Mouse (Mus musculus): ENCODE results near the gene Henmt1. TPM values are rescaled to one million over a fixed set of nuclear protein-coding genes. Genes with fewer than 3 reads are reported as not detected.

The Henmt1 gene
- total and polyA plus RNA-seq, 3 experiments = 0.22 TPM; not detected in 2

DNA sequence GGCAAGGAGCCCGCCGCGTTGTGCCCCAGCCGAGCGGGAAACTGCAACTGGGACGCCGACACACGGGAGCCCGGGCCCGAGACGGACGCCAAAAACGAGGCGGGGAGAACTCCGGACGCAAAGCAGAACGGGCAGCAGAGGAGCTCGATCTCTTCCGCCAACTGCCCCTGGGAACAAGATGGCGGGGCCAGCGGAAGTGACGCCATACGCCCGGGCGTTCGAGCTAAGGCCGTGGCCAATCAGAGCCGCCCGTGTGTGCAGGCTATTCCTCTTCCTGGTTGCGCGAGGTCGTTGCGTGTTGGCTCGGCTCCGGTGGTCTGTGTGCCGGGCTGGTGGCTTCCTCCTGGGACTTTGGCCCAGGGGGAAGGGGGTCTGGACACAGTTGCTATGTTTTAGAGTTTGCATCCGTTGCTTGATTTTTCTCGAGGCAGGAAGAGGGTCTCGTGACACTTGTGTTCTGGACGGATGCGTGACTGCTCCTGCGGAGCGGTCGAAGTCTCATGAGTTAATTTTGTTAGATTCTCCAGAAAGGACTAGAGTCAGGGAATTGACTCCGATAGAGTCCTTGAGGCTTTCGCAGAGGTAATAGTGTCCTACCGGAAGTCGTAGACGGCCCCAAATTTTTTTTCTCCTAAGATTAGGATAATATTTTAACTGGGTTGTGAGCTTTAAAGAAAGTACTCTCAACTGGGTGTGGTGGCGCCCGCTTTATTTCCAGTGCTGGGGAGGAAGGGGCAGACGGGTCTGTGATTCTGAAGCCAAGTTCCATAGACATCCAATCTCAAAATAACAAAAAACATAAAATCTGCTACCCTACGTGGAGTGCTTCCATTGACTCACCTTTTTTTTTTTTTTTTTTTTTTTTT lies 27.9 kb upstream of the Henmt1 start, which contains the start of gene Prpf38b:
TSS of gene Prpf38b (minus strand) at position 180 of the 866 bp plus-strand sequence.
- H3K27me3 ChIP-seq (ENCODE audit: insufficient read depth, low read length) = no peaks in the 10 kb centered on the region
- H3K4me3 ChIP-seq (ENCODE audit: low read depth, low read length) = peak within 1 kb of the TSS; percentile 93
- ATAC-seq (ENCODE audit: extremely low read depth, insufficient number of reproducible peaks, low FRiP score, poor library complexity, severe bottlenecking) (peak; percentile 94), DNase-seq (ENCODE audit: low spot score) (peak; percentile 97)
- peaks cover 26% of the 10 kb centered on the region for H3K36me3 ChIP-seq (replicated peaks)
- H3K9me3 ChIP-seq (replicated peaks) = no peaks in the 10 kb centered on the region
- TF ChIP-seq TAL1 (conservative IDR thresholded peaks at IDR 0.05; ENCODE audit: low read depth, low read length) (no peak), GATA1 (IDR thresholded peaks at IDR 0.05; ENCODE audit: borderline replicate concordance, low read length) (no peak), POLR2AphosphoS5 (IDR thresholded peaks at IDR 0.05; ENCODE audit: insufficient replicate concordance, low read depth, low read length) (no peak), GATA2 (IDR thresholded peaks at IDR 0.05; ENCODE audit: borderline replicate concordance, low read depth, low read length) (no peak), CTCF (IDR thresholded peaks at IDR 0.05; ENCODE audit: low read depth, low read length) (no peak)
- peaks cover 20% of the 10 kb centered on the region for H3K4me1 ChIP-seq (ENCODE audit: insufficient read depth, low read depth, low read length)

DNA sequence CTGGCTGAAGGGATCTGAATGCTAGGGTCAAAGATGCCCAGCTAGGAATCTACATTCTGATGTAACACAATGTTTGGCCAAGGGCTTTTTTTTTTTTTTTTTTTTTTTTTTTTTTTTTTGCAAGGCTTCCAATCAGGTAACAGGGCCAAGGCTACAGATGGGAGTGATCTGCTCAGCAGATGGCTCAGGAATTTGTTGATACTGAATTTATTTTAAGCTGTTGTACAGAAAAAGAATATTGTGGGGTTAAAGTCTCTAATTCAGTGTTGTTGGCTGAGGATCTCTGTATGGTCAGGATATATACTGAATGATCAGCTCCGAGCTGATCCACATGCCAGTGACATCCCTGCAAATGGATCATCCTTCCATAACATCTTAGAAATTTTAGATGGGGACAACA lies 23.7 kb upstream of the Henmt1 start:
- ATAC-seq (ENCODE audit: extremely low read depth, insufficient number of reproducible peaks, low FRiP score, poor library complexity, severe bottlenecking) (no peak), DNase-seq (ENCODE audit: low spot score) (no peak)
- peaks cover 12% of the 10 kb centered on the region for H3K4me1 ChIP-seq (ENCODE audit: insufficient read depth, low read depth, low read length)

DNA sequence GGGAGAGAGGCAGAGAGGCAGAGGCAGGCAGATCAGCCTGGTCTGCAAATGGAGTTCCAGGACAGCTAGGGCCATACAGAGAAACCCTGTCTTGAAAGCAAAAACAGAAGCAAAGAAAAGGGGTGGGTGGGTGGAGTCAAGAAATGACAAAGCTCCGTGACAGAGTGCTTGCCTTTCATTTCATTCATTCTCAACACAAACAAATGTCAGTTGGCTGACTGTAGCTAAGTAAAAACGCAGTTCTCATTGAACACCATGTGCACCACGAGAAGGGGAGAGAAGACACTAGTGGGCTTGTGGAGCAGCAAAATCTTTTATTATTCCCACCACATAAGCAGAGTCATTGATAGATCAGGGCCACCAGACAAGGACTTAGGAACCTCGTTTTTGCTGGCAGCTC lies 22.8 kb upstream of the Henmt1 start:
- H3K36me3 ChIP-seq (replicated peaks) = no peaks in the 10 kb centered on the region
- H3K4me3 ChIP-seq (ENCODE audit: low read depth, low read length) = no peak overlapping the region
- DNase-seq (ENCODE audit: low spot score) (no peak), ATAC-seq (ENCODE audit: extremely low read depth, insufficient number of reproducible peaks, low FRiP score, poor library complexity, severe bottlenecking) (no peak)
- peaks cover 6% of the 10 kb centered on the region; the same call in 1 of the 2 replicates for H3K27me3 ChIP-seq (ENCODE audit: insufficient read depth, low read length)
- H3K9me3 ChIP-seq (replicated peaks) = no peaks in the 10 kb centered on the region
- TF ChIP-seq GATA2 (IDR thresholded peaks at IDR 0.05; ENCODE audit: borderline replicate concordance, low read depth, low read length) (no peak), GATA1 (IDR thresholded peaks at IDR 0.05; ENCODE audit: borderline replicate concordance, low read length) (no peak), TAL1 (conservative IDR thresholded peaks at IDR 0.05; ENCODE audit: low read depth, low read length) (no peak), POLR2AphosphoS5 (IDR thresholded peaks at IDR 0.05; ENCODE audit: insufficient replicate concordance, low read depth, low read length) (no peak)
- peaks cover 12% of the 10 kb centered on the region for H3K4me1 ChIP-seq (ENCODE audit: insufficient read depth, low read depth, low read length)

More for the DNA sequence above, 23.7 kb upstream of the Henmt1 start:
- TF ChIP-seq POLR2AphosphoS5 (IDR thresholded peaks at IDR 0.05; ENCODE audit: insufficient replicate concordance, low read depth, low read length) = no peak
- H3K36me3 ChIP-seq (replicated peaks) = no peaks in the 10 kb centered on the region
- no peaks in the 10 kb centered on the region for H3K9me3 ChIP-seq (replicated peaks)
- no peak overlapping the region for H3K4me3 ChIP-seq (ENCODE audit: low read depth, low read length)
- H3K27me3 ChIP-seq (ENCODE audit: insufficient read depth, low read length) = peaks cover 6% of the 10 kb centered on the region; the same call in 1 of the 2 replicates

DNA sequence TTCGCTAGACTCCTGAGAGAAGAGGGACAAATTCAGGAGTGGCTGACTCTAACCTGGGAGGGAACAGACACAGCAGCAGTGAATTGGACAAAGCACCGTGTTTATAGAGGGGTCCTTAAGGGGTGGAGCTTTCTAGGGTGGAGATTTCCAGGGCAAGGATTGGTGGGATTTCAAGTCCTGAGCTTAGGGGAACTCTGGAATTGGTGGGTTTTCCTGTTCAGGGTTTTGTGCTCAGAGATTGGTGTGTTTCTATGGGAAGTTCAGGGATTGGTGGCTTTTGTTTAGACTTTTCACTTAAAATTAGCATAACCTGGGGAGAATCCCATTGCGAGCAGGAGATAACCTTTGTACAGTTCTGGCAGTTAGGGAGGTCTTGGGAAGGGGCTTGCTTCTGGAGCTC lies 21.7 kb upstream of the Henmt1 start:
- Histone ChIP-seq H3K9me3 (replicated peaks) (no peaks in the 10 kb centered on the region), H3K4me1 (ENCODE audit: insufficient read depth, low read depth, low read length) (peaks cover 4% of the 10 kb centered on the region; the same call in 1 of the 2 replicates), H3K36me3 (replicated peaks) (no peaks in the 10 kb centered on the region), H3K27me3 (ENCODE audit: insufficient read depth, low read length) (peaks cover 6% of the 10 kb centered on the region; the same call in 1 of the 2 replicates), H3K4me3 (ENCODE audit: low read depth, low read length) (no peak overlapping the region)
- ATAC-seq (ENCODE audit: extremely low read depth, insufficient number of reproducible peaks, low FRiP score, poor library complexity, severe bottlenecking) (no peak), DNase-seq (ENCODE audit: low spot score) (no peak)
- no peak for TF ChIP-seq GATA1 (IDR thresholded peaks at IDR 0.05; ENCODE audit: borderline replicate concordance, low read length)
- TF ChIP-seq POLR2AphosphoS5 (IDR thresholded peaks at IDR 0.05; ENCODE audit: insufficient replicate concordance, low read depth, low read length) = no peak
- TF ChIP-seq CTCF (IDR thresholded peaks at IDR 0.05; ENCODE audit: low read depth, low read length) = no peak
- TF ChIP-seq TAL1 (conservative IDR thresholded peaks at IDR 0.05; ENCODE audit: low read depth, low read length) = no peak
- TF ChIP-seq GATA2 (IDR thresholded peaks at IDR 0.05; ENCODE audit: borderline replicate concordance, low read depth, low read length) = no peak

DNA sequence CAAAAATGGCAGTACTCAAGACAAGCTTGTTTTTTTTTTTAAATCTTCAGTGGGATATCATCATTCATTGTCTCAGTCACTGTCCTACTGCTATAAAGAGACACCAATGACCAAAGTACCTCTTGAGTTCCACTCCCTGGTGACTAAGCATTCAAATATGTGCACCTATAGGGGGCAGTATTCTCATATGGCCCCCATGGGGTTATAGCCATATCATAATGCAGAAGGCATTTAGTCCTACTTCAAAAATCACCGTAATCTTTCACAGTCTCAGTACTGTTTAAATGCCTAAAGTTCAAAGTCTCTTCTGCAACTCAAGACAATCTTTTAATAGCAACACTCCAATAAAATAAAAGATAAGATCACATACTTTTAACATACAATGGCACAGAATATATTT lies 20.8 kb upstream of the Henmt1 start:
- DNase-seq (ENCODE audit: low spot score) (no peak), ATAC-seq (ENCODE audit: extremely low read depth, insufficient number of reproducible peaks, low FRiP score, poor library complexity, severe bottlenecking) (no peak)
- no peak overlapping the region for H3K4me3 ChIP-seq (ENCODE audit: low read depth, low read length)
- H3K9me3 ChIP-seq (replicated peaks) = no peaks in the 10 kb centered on the region
- H3K27me3 ChIP-seq (ENCODE audit: insufficient read depth, low read length) = peaks cover 6% of the 10 kb centered on the region; the same call in 1 of the 2 replicates
- no peak for TF ChIP-seq CTCF (IDR thresholded peaks at IDR 0.05; ENCODE audit: low read depth, low read length)
- TF ChIP-seq GATA2 (IDR thresholded peaks at IDR 0.05; ENCODE audit: borderline replicate concordance, low read depth, low read length) = no peak
- TF ChIP-seq POLR2AphosphoS5 (IDR thresholded peaks at IDR 0.05; ENCODE audit: insufficient replicate concordance, low read depth, low read length) = no peak
- no peak for TF ChIP-seq TAL1 (conservative IDR thresholded peaks at IDR 0.05; ENCODE audit: low read depth, low read length)
- no peak for TF ChIP-seq GATA1 (IDR thresholded peaks at IDR 0.05; ENCODE audit: borderline replicate concordance, low read length)
- H3K36me3 ChIP-seq (replicated peaks) = no peaks in the 10 kb centered on the region
- H3K4me1 ChIP-seq (ENCODE audit: insufficient read depth, low read depth, low read length) = peaks cover 4% of the 10 kb centered on the region; the same call in 1 of the 2 replicates

DNA sequence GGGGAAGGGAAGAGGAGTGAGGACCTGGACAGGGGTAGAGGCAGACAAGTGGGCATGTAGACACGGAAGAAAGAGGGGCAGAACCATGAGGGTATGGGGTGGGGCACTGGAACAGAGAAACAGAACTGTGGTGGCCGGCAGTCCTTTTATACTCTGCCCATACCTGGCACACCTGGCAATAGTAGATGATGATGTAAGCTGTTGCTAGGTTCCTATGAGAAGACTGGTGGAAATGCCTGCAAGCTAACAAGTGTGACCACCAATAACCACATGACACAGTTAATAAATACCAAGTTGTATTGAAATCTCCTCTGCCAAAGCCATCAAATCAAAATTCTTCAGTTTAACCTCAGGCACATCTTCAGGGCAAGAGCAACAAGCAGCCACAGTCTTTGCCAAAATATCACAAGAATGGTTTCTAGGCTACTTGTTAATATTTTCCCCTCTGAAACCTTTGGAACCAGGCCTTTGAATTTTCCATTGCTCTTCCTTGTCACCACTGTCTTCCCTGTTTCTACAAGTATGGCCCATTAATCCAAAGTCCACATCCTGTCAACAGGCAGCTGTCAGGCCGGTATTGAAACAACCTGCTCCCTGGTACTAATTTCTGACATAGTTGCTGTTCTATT lies 19.1 kb upstream of the Henmt1 start:
- DNase-seq (ENCODE audit: low spot score) (no peak), ATAC-seq (ENCODE audit: extremely low read depth, insufficient number of reproducible peaks, low FRiP score, poor library complexity, severe bottlenecking) (no peak)
- TF ChIP-seq CTCF (IDR thresholded peaks at IDR 0.05; ENCODE audit: low read depth, low read length) (no peak), POLR2AphosphoS5 (IDR thresholded peaks at IDR 0.05; ENCODE audit: insufficient replicate concordance, low read depth, low read length) (no peak), TAL1 (conservative IDR thresholded peaks at IDR 0.05; ENCODE audit: low read depth, low read length) (no peak), GATA2 (IDR thresholded peaks at IDR 0.05; ENCODE audit: borderline replicate concordance, low read depth, low read length) (no peak), GATA1 (IDR thresholded peaks at IDR 0.05; ENCODE audit: borderline replicate concordance, low read length) (no peak)
- Histone ChIP-seq H3K27me3 (ENCODE audit: insufficient read depth, low read length) (peaks cover 6% of the 10 kb centered on the region; the same call in 1 of the 2 replicates), H3K4me1 (ENCODE audit: insufficient read depth, low read depth, low read length) (peaks cover 4% of the 10 kb centered on the region; the same call in 1 of the 2 replicates), H3K4me3 (ENCODE audit: low read depth, low read length) (no peak overlapping the region), H3K36me3 (replicated peaks) (no peaks in the 10 kb centered on the region), H3K9me3 (replicated peaks) (no peaks in the 10 kb centered on the region)
